Mouse (Mus musculus) lung, adult 2 months (tissue): Measurements from ENCODE around the gene Nfyc.

ENCODE experiments used
- CTCF ChIP-seq: fragments of 200-500 bp; IDR thresholded peaks from 2 replicates; pipeline ENCODE4 v1.5.1; 2011; ENCODE audit warnings: mild to moderate bottlenecking, low read length, control low read depth; ENCODE audit not compliant: insufficient read depth
- POLR2A ChIP-seq: fragments of 200-500 bp; IDR thresholded peaks from 2 replicates; pipeline ENCODE4 v1.6.1; 2011; ENCODE audit warnings: low read depth, mild to moderate bottlenecking, control low read depth, low read length, borderline replicate concordance; ENCODE audit errors: extremely low read depth

DNA sequence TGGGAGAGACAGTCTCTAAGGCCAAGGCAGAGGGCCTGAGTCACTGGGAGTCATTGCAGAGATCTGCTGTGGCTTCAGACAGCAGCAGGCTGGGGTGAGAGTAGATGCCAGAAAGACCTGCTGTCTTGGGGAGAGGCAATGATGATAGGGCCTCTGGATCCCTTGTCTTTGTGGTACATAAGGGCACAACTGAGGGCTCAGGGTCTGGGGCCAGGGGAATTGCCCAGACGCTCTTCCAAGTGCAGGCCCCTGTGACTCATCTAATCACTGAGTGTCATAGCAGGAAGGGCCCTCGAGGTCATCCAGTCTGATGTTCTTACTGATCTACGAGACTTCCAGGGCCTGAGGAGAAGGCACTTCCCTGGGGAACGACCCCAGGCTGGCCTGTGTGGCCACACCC lies 48.0 kb upstream of the Nfyc start:
- no peak for TF ChIP-seq CTCF
- no peak for TF ChIP-seq POLR2A
